Mouse (Mus musculus) CH12.LX (cell line): ENCODE data around the gene Podxl2. TPM values are rescaled to one million over a fixed set of nuclear protein-coding genes. Genes with fewer than 3 reads are reported as not detected.
A peak's percentile ranks its signal among the peaks of the same experiment; 100 is the strongest.

Source experiments
- DNase-seq: peaks from one replicate; pipeline ENCODE4 v3.0.0-alpha.2; 2013; ENCODE audit errors: extremely low read depth
- H3K27ac ChIP-seq: 2 replicates; pipeline ENCODE4 v1.5.1; 2012; ENCODE audit warnings: low read depth, mild to moderate bottlenecking, control low read depth, moderate library complexity; ENCODE audit not compliant: insufficient read depth
- H3K27me3 ChIP-seq: replicated peaks from 2 replicates; pipeline ENCODE3; 2012; ENCODE audit warnings: inconsistent platforms
- H3K36me3 ChIP-seq, 2 experiments: replicated peaks in 1 of 2; 2 replicates each; pipeline versions ENCODE3 to v1.6.1; 2012; ENCODE audit warnings: inconsistent platforms in 1 of 2, low read length in 1 of 2, mild to moderate bottlenecking in 1 of 2, mixed read lengths in 1 of 2, moderate library complexity in 1 of 2; ENCODE audit not compliant: control insufficient read depth in 1 of 2, insufficient read depth in 1 of 2
- H3K4me1 ChIP-seq, 2 experiments: 2 replicates each; pipeline ENCODE4 v1.6.1; 2012; ENCODE audit warnings: inconsistent platforms in 1 of 2, moderate library complexity in 1 of 2; ENCODE audit not compliant: insufficient read depth in 2 of 2, control insufficient read depth in 1 of 2
- H3K4me2 ChIP-seq: 2 replicates; pipeline ENCODE4 v1.6.1; 2012; ENCODE audit warnings: low read depth, mild to moderate bottlenecking, control low read depth; ENCODE audit not compliant: poor library complexity, insufficient read depth, severe bottlenecking
- H3K4me3 ChIP-seq, 3 experiments: fragments of 150-350 bp in 1 of 3; sonication (generic) in 1 of 3; replicated peaks in 1 of 3; 2 replicates each; pipeline versions ENCODE3 to v1.5.1; 2011 to 2012; ENCODE audit warnings: low read depth in 2 of 3, low read length in 2 of 3, mild to moderate bottlenecking in 2 of 3, moderate library complexity in 2 of 3, control low read depth in 1 of 3, improper control_type of control experiment in 1 of 3, inconsistent platforms in 1 of 3, mixed read lengths in 1 of 3; ENCODE audit not compliant: poor library complexity in 1 of 3
- H3K79me2 ChIP-seq: replicated peaks from 2 replicates; pipeline ENCODE4 v1.6.1; 2012; ENCODE audit warnings: mild to moderate bottlenecking, moderate library complexity; ENCODE audit not compliant: control insufficient read depth, poor library complexity, insufficient read depth, severe bottlenecking; ENCODE audit errors: extremely low read depth
- H3K9ac ChIP-seq: 2 replicates; pipeline ENCODE4 v1.6.1; 2012; ENCODE audit warnings: low read depth, mild to moderate bottlenecking, control low read depth, moderate library complexity; ENCODE audit not compliant: insufficient read depth
- H3K9me3 ChIP-seq: replicated peaks from 2 replicates; pipeline ENCODE3; 2012; ENCODE audit warnings: low read length, inconsistent platforms, mixed read lengths
- BHLHE40 ChIP-seq: IDR thresholded peaks from 2 replicates; pipeline ENCODE4 v1.6.1; 2011; ENCODE audit warnings: mild to moderate bottlenecking, low read depth, low read length, improper control_type of control experiment
- CHD1 ChIP-seq: IDR thresholded peaks from 2 replicates; pipeline ENCODE4 v1.6.1; 2012; ENCODE audit warnings: low read depth, low read length, improper control_type of control experiment, inconsistent platforms
- CHD2 ChIP-seq: IDR thresholded peaks from 2 replicates; pipeline ENCODE4 v1.6.1; 2011; ENCODE audit warnings: low read length, improper control_type of control experiment
- CTCF ChIP-seq, 2 experiments: IDR thresholded peaks in 1 of 2; conservative IDR thresholded peaks in 1 of 2; 2 replicates each; pipeline ENCODE4 v1.5.1; 2011 to 2012; ENCODE audit warnings: low read depth in 2 of 2, low read length in 2 of 2, improper control_type of control experiment in 1 of 2, inconsistent platforms in 1 of 2, mild to moderate bottlenecking in 1 of 2, moderate library complexity in 1 of 2
- E2F4 ChIP-seq: IDR thresholded peaks from 2 replicates; pipeline ENCODE4 v1.6.1; 2011; ENCODE audit warnings: low read depth, low read length, improper control_type of control experiment; ENCODE audit not compliant: insufficient replicate concordance
- ELF1 ChIP-seq: IDR thresholded peaks from 2 replicates; pipeline ENCODE4 v1.6.1; 2014; ENCODE audit warnings: low read depth, mild to moderate bottlenecking, inconsistent platforms, low read length, improper control_type of control experiment
- EP300 ChIP-seq: IDR thresholded peaks from 2 replicates; pipeline ENCODE4 v1.6.1; 2011; ENCODE audit warnings: low read length, improper control_type of control experiment
- ETS1 ChIP-seq: conservative IDR thresholded peaks from 2 replicates; pipeline ENCODE4 v1.6.1; 2012; ENCODE audit warnings: low read depth, mild to moderate bottlenecking, inconsistent platforms, low read length, improper control_type of control experiment, moderate library complexity
- GABPA ChIP-seq: IDR thresholded peaks from 2 replicates; pipeline ENCODE4 v1.6.1; 2012; ENCODE audit warnings: low read depth, low read length, improper control_type of control experiment, inconsistent platforms; ENCODE audit not compliant: insufficient replicate concordance
- HCFC1 ChIP-seq: IDR thresholded peaks from 2 replicates; pipeline ENCODE4 v1.6.1; 2012; ENCODE audit warnings: low read depth, mild to moderate bottlenecking, inconsistent platforms, low read length, improper control_type of control experiment
- IRF4 ChIP-seq: IDR thresholded peaks from 2 replicates; pipeline ENCODE4 v1.6.1; 2014; ENCODE audit warnings: low read depth, mild to moderate bottlenecking, inconsistent platforms, low read length, improper control_type of control experiment
- JUN ChIP-seq: IDR thresholded peaks from 2 replicates; pipeline ENCODE4 v1.6.1; 2011; ENCODE audit warnings: low read depth, mild to moderate bottlenecking, low read length, improper control_type of control experiment, moderate library complexity; ENCODE audit not compliant: insufficient read depth
- JUND ChIP-seq: conservative IDR thresholded peaks from 2 replicates; pipeline ENCODE4 v1.6.1; 2011; ENCODE audit warnings: low read depth, low read length, improper control_type of control experiment
- KAT2A ChIP-seq: IDR thresholded peaks from 2 replicates; pipeline ENCODE4 v1.6.1; 2012; ENCODE audit warnings: low read length, improper control_type of control experiment, inconsistent platforms; ENCODE audit not compliant: insufficient replicate concordance
- MAFK ChIP-seq: IDR thresholded peaks from 2 replicates; pipeline ENCODE4 v1.6.1; 2011; ENCODE audit warnings: low read length, improper control_type of control experiment; ENCODE audit not compliant: insufficient replicate concordance
- MAX ChIP-seq: IDR thresholded peaks from 2 replicates; pipeline ENCODE4 v1.6.1; 2011; ENCODE audit warnings: low read length, improper control_type of control experiment
- MAZ ChIP-seq: IDR thresholded peaks from 2 replicates; pipeline ENCODE4 v1.6.1; 2012; ENCODE audit warnings: low read depth, mild to moderate bottlenecking, inconsistent platforms, low read length, improper control_type of control experiment, moderate library complexity
- MEF2A ChIP-seq: IDR thresholded peaks from 2 replicates; pipeline ENCODE4 v1.6.1; 2014; ENCODE audit warnings: low read depth, mild to moderate bottlenecking, inconsistent platforms, low read length, improper control_type of control experiment, borderline replicate concordance
- MXI1 ChIP-seq: IDR thresholded peaks from 2 replicates; pipeline ENCODE4 v1.6.1; 2011; ENCODE audit warnings: mild to moderate bottlenecking, low read depth, low read length, improper control_type of control experiment
- MYC ChIP-seq: IDR thresholded peaks from 2 replicates; pipeline ENCODE4 v1.6.1; 2011; ENCODE audit warnings: low read depth, mild to moderate bottlenecking, improper control_type of control experiment, low read length
- NELFE ChIP-seq: IDR thresholded peaks from 2 replicates; pipeline ENCODE4 v1.6.1; 2011; ENCODE audit warnings: low read depth, low read length, improper control_type of control experiment
- NRF1 ChIP-seq: IDR thresholded peaks from 2 replicates; pipeline ENCODE4 v1.6.1; 2014; ENCODE audit warnings: low read depth, mild to moderate bottlenecking, inconsistent platforms, low read length, improper control_type of control experiment, moderate library complexity
- PAX5 ChIP-seq: IDR thresholded peaks from 2 replicates; pipeline ENCODE4 v1.6.1; 2012; ENCODE audit warnings: low read length, inconsistent platforms, mixed read lengths
- POLR2A ChIP-seq: IDR thresholded peaks from 2 replicates; pipeline ENCODE4 v1.6.1; 2011; ENCODE audit warnings: low read depth, mild to moderate bottlenecking, improper control_type of control experiment, low read length
- POLR2AphosphoS2 ChIP-seq: IDR thresholded peaks from 2 replicates; pipeline ENCODE4 v1.6.1; 2011; ENCODE audit warnings: low read depth, low read length, improper control_type of control experiment
- RAD21 ChIP-seq: IDR thresholded peaks from 2 replicates; pipeline ENCODE4 v1.6.1; 2011; ENCODE audit warnings: low read depth, mild to moderate bottlenecking, low read length, improper control_type of control experiment, moderate library complexity
- RCOR1 ChIP-seq: conservative IDR thresholded peaks from 2 replicates; pipeline ENCODE4 v1.6.1; 2012; ENCODE audit warnings: low read depth, mild to moderate bottlenecking, inconsistent platforms, low read length, improper control_type of control experiment
- SIN3A ChIP-seq: IDR thresholded peaks from 2 replicates; pipeline ENCODE4 v1.6.1; 2012; ENCODE audit warnings: low read length, improper control_type of control experiment, inconsistent platforms
- SMC3 ChIP-seq: IDR thresholded peaks from 2 replicates; pipeline ENCODE4 v1.6.1; 2011; ENCODE audit warnings: low read depth, low read length, improper control_type of control experiment
- TBP ChIP-seq: conservative IDR thresholded peaks from 2 replicates; pipeline ENCODE4 v1.6.1; 2011; ENCODE audit warnings: low read depth, low read length, improper control_type of control experiment
- TCF12 ChIP-seq: IDR thresholded peaks from 2 replicates; pipeline ENCODE4 v1.6.1; 2014; ENCODE audit warnings: low read depth, mild to moderate bottlenecking, inconsistent platforms, low read length, improper control_type of control experiment
- UBTF ChIP-seq: IDR thresholded peaks from 2 replicates; pipeline ENCODE4 v1.6.1; 2012; ENCODE audit warnings: low read depth, mild to moderate bottlenecking, inconsistent platforms, low read length, improper control_type of control experiment, moderate library complexity
- USF1 ChIP-seq: IDR thresholded peaks from 2 replicates; pipeline ENCODE4 v1.6.1; 2014; ENCODE audit warnings: low read depth, mild to moderate bottlenecking, inconsistent platforms, low read length, improper control_type of control experiment
- USF2 ChIP-seq: conservative IDR thresholded peaks from 2 replicates; pipeline ENCODE4 v1.6.1; 2011; ENCODE audit warnings: low read depth, low read length, improper control_type of control experiment
- ZC3H11A ChIP-seq: IDR thresholded peaks from 2 replicates; pipeline ENCODE4 v1.6.1; 2012; ENCODE audit warnings: low read depth, mild to moderate bottlenecking, inconsistent platforms, low read length, improper control_type of control experiment
- ZKSCAN1 ChIP-seq: IDR thresholded peaks from 2 replicates; pipeline ENCODE4 v1.6.1; 2012; ENCODE audit warnings: low read depth, inconsistent platforms, low read length, improper control_type of control experiment, borderline replicate concordance
- ZMIZ1 ChIP-seq: IDR thresholded peaks from 2 replicates; pipeline ENCODE4 v1.6.1; 2012; ENCODE audit warnings: low read depth, mild to moderate bottlenecking, inconsistent platforms, low read length, improper control_type of control experiment
- ZNF384 ChIP-seq: IDR thresholded peaks from 2 replicates; pipeline ENCODE4 v1.6.1; 2012; ENCODE audit warnings: low read depth, low read length, improper control_type of control experiment, inconsistent platforms
- dilution Hi-C: fragments of 300-500 bp; cut with MboI; formaldehyde crosslinking; loops from 2 replicates; pipeline ENCODE4 v1.14.3; 2020; ENCODE audit warnings: low sequenced_read_pairs; ENCODE audit not compliant: extremely low pct_unique_long_range_greater_than_20kb, extremely low pct_ligation_motif_present
- in situ Hi-C: fragments of 300-500 bp; cut with MboI; formaldehyde crosslinking; loops from 3 replicates; pipeline ENCODE4 v1.14.3; 2019; ENCODE audit warnings: low sequenced_read_pairs, low pct_ligation_motif_present, low pct_unique_long_range_greater_than_20kb, mixed read lengths
- polyA plus RNA-seq: library from polyadenylated mRNA; unstranded; fragments of >175 nt; gene quantifications from 2 replicates; pipeline ENCODE4 v1.2.1, GENCODE M21; 2012; ENCODE audit warnings: low read depth; ENCODE audit not compliant: insufficient read length
- total RNA-seq, 2 experiments: library from RNA; depleted of rRNA; stranded (reverse); fragments of 300-350 nt in 1 of 2; fragments of >200 nt in 1 of 2; gene quantifications; 2 replicates each; pipeline ENCODE4 v1.2.3; 2012 to 2014

Gene Podxl2
- total and polyA plus RNA-seq, 3 experiments = 0.79 to 0.93 (median 0.81) TPM

- Histone ChIP-seq H3K27me3 (peaks cover 2% of the 10 kb centered on the region), H3K36me3 (no peaks in the 10 kb centered on the region), H3K4me3 (no peak overlapping the region), H3K4me1 (peaks cover 0 to 15% of the 10 kb centered on the region in 2 experiments; a peak in 2 of 4 replicates), H3K79me2 (no peaks in the 10 kb centered on the region), H3K27ac (no peak overlapping the region), H3K9me3 (peaks cover 2% of the 10 kb centered on the region), H3K4me2 (no peak overlapping the region), H3K9ac (no peak overlapping the region)
- no peak for TF ChIP-seq ZNF384
- no peak for TF ChIP-seq CHD2
- TF ChIP-seq ZC3H11A = no peak
- TF ChIP-seq RAD21 = peak; percentile 55
- TF ChIP-seq ZMIZ1 = no peak
- TF ChIP-seq E2F4 = no peak
- TF ChIP-seq BHLHE40 = no peak
- no peak for TF ChIP-seq CHD1
- TF ChIP-seq MAX = 0 out of 2 replicates have a peak, but pooled peaks have one; percentile 27
- TF ChIP-seq ZKSCAN1 = no peak
- no peak for TF ChIP-seq EP300
- no peak for TF ChIP-seq UBTF
- no peak for TF ChIP-seq MAZ
- TF ChIP-seq TBP = no peak
- no peak for TF ChIP-seq TCF12
- no peak for TF ChIP-seq ELF1
- no peak for TF ChIP-seq GABPA
- TF ChIP-seq JUN = peak; percentile 56
- TF ChIP-seq NRF1 = no peak
- TF ChIP-seq POLR2A = no peak
- TF ChIP-seq POLR2AphosphoS2 = no peak
- peak; percentile 11; the same call in 1 of the 2 replicates for TF ChIP-seq MAFK
- TF ChIP-seq HCFC1 = no peak
- TF ChIP-seq IRF4 = no peak; the same call in 1 of the 2 replicates
- no peak for TF ChIP-seq MYC
- no peak for TF ChIP-seq USF2
- TF ChIP-seq MXI1 = no peak
- TF ChIP-seq USF1 = no peak
- no peak for TF ChIP-seq MEF2A
- TF ChIP-seq ETS1 = no peak
- TF ChIP-seq JUND = peak; percentile 69
- TF ChIP-seq SMC3 = peak; percentile 77
- peak; percentile 69 to 99 for TF ChIP-seq CTCF (conservative IDR thresholded peaks at IDR 0.05 in 1 of 2, IDR thresholded peaks at IDR 0.05 in 1 of 2; ENCODE audit: low read depth in 2 of 2, low read length in 2 of 2)
- TF ChIP-seq SIN3A = no peak
- no peak for TF ChIP-seq PAX5
- TF ChIP-seq KAT2A = no peak
- TF ChIP-seq RCOR1 = no peak
- TF ChIP-seq NELFE = peak; percentile 38; the same call in 1 of the 2 replicates
- dilution Hi-C loops (no loop called here), in situ Hi-C loops (no loop called here)
- peak; percentile 78 for DNase-seq
Measured at GRCm38 (mm10) chr6:88860914-88861313, 13.9 kb downstream of the Podxl2 start.
